Mouse (Mus musculus) hindbrain, embryonic 14.5 days (tissue): ENCODE measurements around the gene Trp53rkb. TPM values are rescaled to one million over a fixed set of nuclear protein-coding genes. Genes with fewer than 3 reads are reported as not detected.
"Not testable (repeated sequence)": the region's sequence is repeated elsewhere in the genome, so short reads cannot be mapped to it uniquely, and the experiment has no call there.

Experiments used
- ATAC-seq: fragments of 200-750 bp; cut with Nextera tagmentation; 2 replicates; pipeline ENCODE4 v1.8.0; 2017; ENCODE audit warnings: moderate number of reproducible peaks, mild to moderate bottlenecking, moderate TSS enrichment, moderate library complexity; ENCODE audit not compliant: low FRiP score
- DNase-seq: peaks from one replicate; pipeline ENCODE4 v3.0.0-alpha.2; 2015; ENCODE audit warnings: low spot score
- H3K27ac ChIP-seq: fragments of 300-500 bp; sonication (generic); 2 replicates; pipeline ENCODE4 v1.5.1; 2014; ENCODE audit warnings: mild to moderate bottlenecking, moderate library complexity
- H3K27me3 ChIP-seq: fragments of 300-500 bp; sonication (generic); 2 replicates; pipeline ENCODE4 v1.6.1; 2014; ENCODE audit warnings: mild to moderate bottlenecking, low read length, mixed read lengths; ENCODE audit not compliant: control insufficient read depth, insufficient read depth
- H3K36me3 ChIP-seq: fragments of 300-500 bp; sonication (generic); replicated peaks from 2 replicates; pipeline ENCODE4 v1.6.1; 2014; ENCODE audit not compliant: control insufficient read depth, insufficient read depth
- H3K4me1 ChIP-seq: fragments of 300-500 bp; sonication (generic); replicated peaks from 2 replicates; pipeline ENCODE4 v1.6.1; 2014; ENCODE audit warnings: antibody characterized with exemption, low read length, mixed read lengths; ENCODE audit not compliant: control insufficient read depth, insufficient read depth
- H3K4me2 ChIP-seq: fragments of 300-500 bp; sonication (generic); replicated peaks from 2 replicates; pipeline ENCODE4 v1.6.1; 2014; ENCODE audit warnings: mild to moderate bottlenecking, moderate library complexity
- H3K4me3 ChIP-seq: fragments of 300-500 bp; sonication (generic); replicated peaks from 2 replicates; pipeline ENCODE4 v1.5.1; 2014; ENCODE audit warnings: mild to moderate bottlenecking, low read length
- H3K9ac ChIP-seq: fragments of 300-500 bp; sonication (generic); 2 replicates; pipeline ENCODE4 v1.6.1; 2014
- H3K9me3 ChIP-seq: fragments of 300-500 bp; sonication (generic); 2 replicates; pipeline ENCODE4 v1.6.1; 2016; ENCODE audit warnings: low read length; ENCODE audit not compliant: control insufficient read depth
- WGBS: fragments of 180-500 bp; shearing (Covaris S2); extraction: QIAGEN DNeasy Blood & Tissue Kit; methylation state at CpG from one replicate; pipeline ENCODE4 v1.1.7; 2014; 5-methylcytosine and 5-hydroxymethylcytosine counted together
- polyA plus RNA-seq: library from polyadenylated mRNA; unstranded; fragments of >200 nt; fragmentation: Nextera tagmentation; extraction: Ambion mirVana; gene quantifications from 2 replicates; pipeline ENCODE4 v1.2.1, GENCODE M21; 2014

Gene Trp53rkb
- polyA plus RNA-seq, 1 experiment from 2014 or later, result 9.7 TPM

GRCm38 (mm10) chr2:166784376-166784775 lies 8.0 kb upstream of the Trp53rkb start:
- peaks cover 16% of the 10 kb centered on the region for H3K4me1 ChIP-seq
- no peak overlapping the region for H3K9ac ChIP-seq
- H3K36me3 ChIP-seq, result no peaks in the 10 kb centered on the region
- ATAC-seq (no peak), DNase-seq (peak; percentile 42)
- H3K27me3 ChIP-seq, result no peaks in the 10 kb centered on the region
- no peak overlapping the region for H3K4me2 ChIP-seq
- H3K9me3 ChIP-seq, result no peaks in the 10 kb centered on the region
- no peak overlapping the region for H3K27ac ChIP-seq
- no peak overlapping the region for H3K4me3 ChIP-seq
- WGBS, result 85% methylated on average over 6 of the region's 6 CpGs

GRCm38 (mm10) chr2:166786353-166787004 lies 5.9 kb upstream of the Trp53rkb start:
- H3K9ac ChIP-seq, result peak overlapping the region; percentile 83
- no peaks in the 10 kb centered on the region for H3K9me3 ChIP-seq
- ATAC-seq, result peak; percentile 94
- peak overlapping the region; percentile 89 for H3K4me2 ChIP-seq
- WGBS, result under 1% methylated on average over 35 of the region's 35 CpGs
- H3K27ac ChIP-seq, result peak overlapping the region; percentile 57; the same call in 1 of the 2 replicates
- no peaks in the 10 kb centered on the region for H3K27me3 ChIP-seq
- no peaks in the 10 kb centered on the region for H3K36me3 ChIP-seq
- peaks cover 16% of the 10 kb centered on the region for H3K4me1 ChIP-seq
- DNase-seq, result peak; percentile 92
- H3K4me3 ChIP-seq, result peak overlapping the region; percentile 70

- DNase-seq, result no peak
- Histone ChIP-seq H3K9me3 (no peaks in the 10 kb centered on the region), H3K27me3 (no peaks in the 10 kb centered on the region), H3K36me3 (peaks cover 9% of the 10 kb centered on the region), H3K4me3 (no peak overlapping the region), H3K4me1 (peaks cover 16% of the 10 kb centered on the region), H3K9ac (no peak overlapping the region), H3K27ac (0 out of 2 replicates have a peak overlapping the region, but pooled peaks have one; percentile 48), H3K4me2 (no peak overlapping the region)
- no peak for ATAC-seq
- WGBS, result 68% methylated on average over 5 of the region's 5 CpGs
These were observed 593 bp upstream of the Trp53rkb start for GRCm38 (mm10) chr2:166791738-166792137.

GRCm38 (mm10) chr2:166793542-166794214 lies 1.3 kb downstream of the Trp53rkb start:
- peak overlapping the region; percentile 79 for H3K4me3 ChIP-seq
- not testable (repeated sequence) for H3K9me3 ChIP-seq, H3K27me3 ChIP-seq
- peak; percentile 91 for ATAC-seq
- H3K27ac ChIP-seq, result peak overlapping the region; percentile 20
- DNase-seq, result peak; percentile 81
- H3K4me1 ChIP-seq, result peaks cover 11% of the 10 kb centered on the region
- peak overlapping the region; percentile 81 for H3K4me2 ChIP-seq
- peak overlapping the region; percentile 81 for H3K9ac ChIP-seq
- H3K36me3 ChIP-seq, result peaks cover 26% of the 10 kb centered on the region
- under 1% methylated on average over 73 of the region's 76 CpGs for WGBS

GRCm38 (mm10) chr2:166799615-166800472 lies 7.5 kb downstream of the Trp53rkb start:
- no peak for DNase-seq
- Histone ChIP-seq H3K4me1 (no peaks in the 10 kb centered on the region), H3K27me3 (no peaks in the 10 kb centered on the region), H3K36me3 (peaks cover 26% of the 10 kb centered on the region), H3K4me3 (no peak overlapping the region), H3K9ac (no peak overlapping the region), H3K9me3 (no peaks in the 10 kb centered on the region), H3K4me2 (no peak overlapping the region), H3K27ac (no peak overlapping the region)
- WGBS, result 82% methylated on average over 11 of the region's 11 CpGs
- ATAC-seq, result no peak

- whole genome bisulfite sequencing, result 90% methylated on average over 7 of the region's 7 CpGs
- no peak for ATAC-seq
- no peak overlapping the region for H3K4me3 ChIP-seq
These were observed 8.1 kb downstream of the Trp53rkb start for GRCm38 (mm10) chr2:166800473-166800857.

GRCm38 (mm10) chr2:166801436-166801835 lies 9.1 kb downstream of the Trp53rkb start:
- Histone ChIP-seq H3K4me1 (0 out of 2 replicates have a peak, but pooled peaks cover 3% of the 10 kb centered on the region), H3K9ac (no peak overlapping the region), H3K27me3 (no peaks in the 10 kb centered on the region), H3K4me3 (no peak overlapping the region), H3K9me3 (no peaks in the 10 kb centered on the region), H3K4me2 (no peak overlapping the region), H3K27ac (no peak overlapping the region), H3K36me3 (peaks cover 20% of the 10 kb centered on the region)
- ATAC-seq (no peak), DNase-seq (no peak)
- 91% methylated on average over 2 of the region's 2 CpGs for WGBS

More at GRCm38 (mm10) chr2:166800473-166800857, 8.1 kb downstream of the Trp53rkb start:
- no peaks in the 10 kb centered on the region for H3K4me1 ChIP-seq
- H3K9ac ChIP-seq, result no peak overlapping the region
- H3K27me3 ChIP-seq, result no peaks in the 10 kb centered on the region
- DNase-seq, result no peak
- no peak overlapping the region for H3K4me2 ChIP-seq
- H3K9me3 ChIP-seq, result no peaks in the 10 kb centered on the region
- peaks cover 26% of the 10 kb centered on the region for H3K36me3 ChIP-seq
- no peak overlapping the region for H3K27ac ChIP-seq

- Histone ChIP-seq H3K4me2 (no peak overlapping the region), H3K4me1 (0 out of 2 replicates have a peak, but pooled peaks cover 3% of the 10 kb centered on the region), H3K27me3 (no peaks in the 10 kb centered on the region), H3K27ac (no peak overlapping the region), H3K36me3 (peaks cover 1% of the 10 kb centered on the region; the same call in 1 of the 2 replicates), H3K4me3 (no peak overlapping the region), H3K9ac (no peak overlapping the region), H3K9me3 (no peaks in the 10 kb centered on the region)
- WGBS, result 99% methylated on average over 3 of the region's 3 CpGs
- no peak for DNase-seq
- no peak for ATAC-seq
These were observed 11.0 kb downstream of the Trp53rkb start for GRCm38 (mm10) chr2:166803298-166803697.
